Mouse (Mus musculus): ENCODE measurements at regions not wholly inside any gene's neighbourhood (a gene's known extent, or its start where the extent isn't known, plus 50 kb on each side); places are given as distances from the start of the nearest gene placed in this dataset.

GRCm38 (mm10) chr3:71590840-71591239 is 1376.8 kb downstream of the Sis start:
- DNase-seq (ENCODE audit: low spot score in 2 of 2): peak in 1 of 2 experiments; percentile 15

GRCm38 (mm10) chr3:71563820-71564418 is 1403.7 kb downstream of the Sis start:
- intact Hi-C loops (cut with DNase I): no loop called here
- no peak for DNase-seq (ENCODE audit: low spot score in 2 of 2)

More at GRCm38 (mm10) chr3:71590840-71591239, 1376.8 kb downstream of the Sis start:
- intact Hi-C loops (cut with DNase I): no loop called here

DNA sequence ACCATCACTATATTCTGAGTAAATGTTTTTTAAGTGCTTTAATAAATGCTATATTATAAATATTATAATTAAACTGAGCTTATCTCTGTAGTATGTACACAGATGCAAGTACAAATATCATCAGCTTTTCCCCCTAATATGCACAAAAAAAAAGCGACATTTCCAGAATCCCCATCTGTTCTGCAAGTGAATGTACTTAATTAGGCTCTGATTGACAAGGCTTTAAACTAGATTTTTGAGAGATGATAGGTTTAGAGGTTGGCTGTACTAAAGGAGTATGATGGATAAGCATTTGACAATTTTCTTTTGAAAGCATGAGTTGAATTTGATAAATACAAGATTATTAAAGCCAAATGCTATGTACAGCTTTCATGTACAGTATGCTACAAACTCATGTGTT is 1404.8 kb downstream of the Sis start:
- DNase-seq (ENCODE audit: low spot score in 2 of 2): no peak
- intact Hi-C loops (cut with DNase I): no loop called here

GRCm38 (mm10) chr3:71545821-71546220 is 1421.8 kb downstream of the Sis start:
- DNase-seq (ENCODE audit: low spot score in 2 of 2): no peak
- intact Hi-C loops (cut with DNase I): no loop called here

- intact Hi-C loops (cut with DNase I): no loop called here
- DNase-seq (ENCODE audit: low spot score in 2 of 2): peak in 1 of 2 experiments; percentile 30
Observed at GRCm38 (mm10) chr3:71512860-71513259, 1454.8 kb downstream of the Sis start.
